Mouse (Mus musculus): ENCODE results near the gene Crebzf.

- TF ChIP-seq POLR2A (IDR thresholded peaks at IDR 0.05; ENCODE audit: borderline replicate concordance, insufficient read depth, low read length) (no peak), CTCF (IDR thresholded peaks at IDR 0.05; ENCODE audit: borderline replicate concordance, insufficient read depth, low read depth, low read length) (no peak)
These were observed 15.0 kb downstream of the Crebzf start for GRCm38 (mm10) chr7:90457517-90457916.

Measured in cerebellum, adult 2 months (tissue).